Mouse (Mus musculus) telencephalon, adult 2 months (tissue): ENCODE data around the gene Myoc.
"Not testable (repeated sequence)": the region's sequence is repeated elsewhere in the genome, so short reads cannot be mapped to it uniquely, and the experiment has no call there.

ENCODE experiments used
- DNase-seq: peaks from one replicate; pipeline ENCODE4 v3.0.0-alpha.2; 2011; ENCODE audit warnings: low read depth, low spot score

The Myoc gene

GRCm38 (mm10) chr1:162639051-162639750, at the start of gene Myoc:
Gene Myoc (plus strand): TSS chr1:162639155.
- no peak for DNase-seq

DNA sequence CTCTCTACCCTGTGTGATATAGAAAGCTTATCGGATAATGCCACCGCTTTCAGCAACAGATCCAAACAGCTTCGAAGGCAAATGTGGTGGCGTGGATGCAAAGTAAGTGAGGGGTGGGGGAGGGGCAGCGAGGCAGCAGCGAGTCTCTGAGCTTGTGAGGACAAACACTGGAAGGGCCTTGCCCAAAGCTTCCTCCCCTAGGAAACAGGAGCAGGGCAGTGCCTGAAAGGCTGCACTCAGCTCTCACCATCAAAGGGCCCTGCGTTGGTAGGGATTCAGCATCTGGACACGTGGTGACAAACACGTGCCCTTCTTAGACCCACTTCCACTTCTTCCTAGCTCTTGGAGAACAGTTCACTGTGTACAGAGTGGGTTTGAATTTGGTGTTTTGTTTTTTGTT, 49.5 kb upstream of the Myoc start:
- no peak for DNase-seq

DNA sequence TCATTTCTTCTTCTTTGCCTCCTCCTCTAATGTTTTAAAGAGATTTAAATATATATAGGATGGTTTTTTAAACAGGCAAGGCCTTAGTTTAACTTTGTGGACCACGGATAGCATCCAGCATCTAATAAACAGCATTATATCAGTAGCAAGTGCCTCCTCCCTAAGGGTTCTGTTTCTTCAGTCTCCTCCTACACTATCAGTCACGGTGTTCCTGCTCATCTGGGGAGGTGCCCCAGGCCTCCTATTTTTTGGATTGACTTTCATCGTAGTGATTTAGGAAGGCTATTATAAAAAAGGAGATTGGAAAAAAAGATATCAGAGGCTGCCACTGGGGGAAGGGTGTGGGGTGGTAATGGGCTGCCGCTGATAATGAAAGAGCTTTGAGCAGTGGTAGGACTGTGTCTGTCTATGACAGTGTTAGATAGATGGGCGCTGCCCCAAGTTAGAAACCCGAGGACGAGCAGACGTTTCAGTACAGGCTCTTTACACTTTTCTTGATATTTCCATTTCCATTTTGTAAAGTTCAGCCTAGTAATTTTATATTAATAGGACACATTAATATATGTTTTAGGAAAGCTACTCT, 48.4 kb upstream of the Myoc start:
- DNase-seq = no peak

GRCm38 (mm10) chr1:162597379-162598102, 41.4 kb upstream of the Myoc start:
- no peak for DNase-seq

GRCm38 (mm10) chr1:162599617-162600016, 39.3 kb upstream of the Myoc start:
- DNase-seq = no peak

- no peak for DNase-seq
Measured at GRCm38 (mm10) chr1:162601288-162601687, 37.7 kb upstream of the Myoc start.

- DNase-seq = no peak
Measured at GRCm38 (mm10) chr1:162608127-162608526, 30.8 kb upstream of the Myoc start.

- no peak for DNase-seq
Measured at GRCm38 (mm10) chr1:162609633-162610250, 29.2 kb upstream of the Myoc start.

- no peak for DNase-seq
Measured at GRCm38 (mm10) chr1:162611191-162611590, 27.8 kb upstream of the Myoc start.

DNA sequence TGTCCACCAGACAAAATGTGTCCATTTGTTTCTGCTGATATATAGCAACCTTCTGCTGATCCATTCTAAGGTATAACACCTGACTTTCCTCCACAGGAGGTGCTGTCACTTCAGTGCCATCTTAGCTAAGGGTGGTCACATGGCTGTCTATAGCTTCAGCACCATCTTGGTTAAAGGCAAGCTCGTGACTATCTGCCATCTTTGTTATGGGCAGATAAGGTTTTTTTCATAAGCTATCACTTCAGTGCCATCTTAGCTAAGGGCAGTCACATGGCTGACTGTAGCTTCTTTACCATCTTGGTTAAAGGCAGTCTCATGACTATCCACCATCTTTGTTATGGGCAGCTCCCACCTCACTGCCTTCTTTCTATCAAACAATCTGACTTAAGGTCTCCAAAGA, 23.4 kb upstream of the Myoc start:
- DNase-seq = peak; percentile 52

DNA sequence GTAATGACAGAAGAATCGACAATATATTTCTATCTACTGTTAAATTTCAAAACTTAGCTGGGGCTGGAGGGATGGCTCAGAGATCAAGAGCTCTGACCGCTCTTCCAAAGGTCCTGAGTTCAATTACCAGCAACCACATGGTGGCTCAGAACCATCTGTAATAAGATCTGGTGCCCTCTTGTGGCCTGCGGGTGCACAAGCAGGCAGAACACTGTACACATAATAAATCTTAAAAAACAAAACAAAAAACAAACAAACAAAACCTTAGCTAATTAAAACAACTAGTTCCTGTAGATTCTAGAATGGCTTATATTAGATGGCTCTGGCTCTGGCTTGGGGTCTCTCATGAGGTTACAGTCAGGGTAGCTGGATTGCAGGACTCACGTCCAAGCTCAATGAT, 18.5 kb upstream of the Myoc start:
- no peak for DNase-seq

- no peak for DNase-seq
Measured at GRCm38 (mm10) chr1:162623895-162624294, 15.1 kb upstream of the Myoc start.

GRCm38 (mm10) chr1:162625229-162625628, 13.7 kb upstream of the Myoc start:
- no peak for DNase-seq

DNA sequence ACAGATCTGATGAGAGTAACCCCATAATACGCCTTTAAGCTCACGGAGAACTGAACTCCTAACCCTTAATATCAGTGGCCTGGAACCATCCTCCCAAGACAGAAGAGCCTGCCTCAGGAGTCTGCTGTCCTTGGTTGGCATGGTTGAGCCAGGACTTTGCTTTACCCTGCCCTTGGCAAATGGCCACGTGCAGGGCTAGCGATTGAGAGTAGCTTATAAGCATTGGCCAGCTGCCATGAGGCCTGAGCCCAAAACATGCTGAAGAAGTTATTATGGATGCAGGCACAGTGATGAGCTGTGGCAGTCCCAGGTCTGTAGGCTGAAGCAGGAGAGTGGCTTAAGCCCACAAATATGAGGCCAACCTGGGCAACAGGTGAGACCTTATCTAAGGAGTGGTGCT, 11.1 kb upstream of the Myoc start:
- DNase-seq = not testable (repeated sequence)

GRCm38 (mm10) chr1:162628326-162628725, 10.6 kb upstream of the Myoc start:
- DNase-seq = not testable (repeated sequence)

DNA sequence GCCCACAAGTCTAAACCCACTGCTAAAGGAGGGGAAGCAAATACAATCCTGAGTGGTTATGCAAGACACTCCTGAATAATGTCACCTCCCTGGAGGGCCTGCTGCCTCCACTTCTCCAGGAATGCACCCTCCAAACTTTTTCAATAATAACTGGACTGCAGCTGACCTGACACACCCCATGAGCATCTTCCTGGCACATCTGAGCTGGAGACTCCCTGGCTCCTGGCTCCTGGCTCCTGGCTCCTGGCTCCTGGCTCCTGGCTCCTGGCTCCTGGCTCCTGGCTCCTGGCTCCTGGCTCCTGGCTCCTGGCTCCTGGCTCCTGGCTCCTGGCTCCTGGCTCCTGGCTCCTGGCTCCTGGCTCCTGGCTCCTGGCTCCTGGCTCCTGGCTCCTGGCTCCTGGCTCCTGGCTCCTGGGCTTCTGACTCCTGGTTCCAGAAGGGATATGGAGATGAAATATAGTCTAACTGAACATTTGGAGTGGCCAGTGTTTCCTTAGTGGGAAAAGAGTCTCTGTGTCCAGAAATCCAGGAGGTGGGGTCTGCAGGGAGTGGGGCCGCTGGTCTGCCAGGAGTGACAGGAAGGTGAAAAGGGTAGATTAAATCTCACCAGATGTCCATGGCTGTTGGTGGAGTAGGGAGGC, 3.5 kb upstream of the Myoc start:
- not testable (repeated sequence) for DNase-seq

DNA sequence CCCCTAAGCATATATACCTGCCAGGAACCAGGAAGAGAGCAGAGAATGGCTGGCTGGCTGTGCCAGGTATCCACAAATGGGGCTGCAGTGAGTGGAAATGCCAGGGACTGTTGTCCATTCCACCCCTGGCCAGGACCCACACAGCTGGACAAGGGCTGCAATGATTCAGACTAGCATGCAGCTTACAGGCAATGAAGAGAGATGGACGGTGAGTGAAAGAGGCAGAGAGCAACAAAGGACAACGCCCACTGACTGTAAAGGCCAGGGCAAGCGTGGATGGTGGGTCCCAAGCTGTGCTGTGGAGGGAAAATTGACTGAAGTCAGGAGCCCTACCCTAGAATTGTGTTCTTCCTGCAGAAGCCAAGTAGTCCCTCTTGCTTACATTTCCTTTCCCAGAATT, 2.4 kb upstream of the Myoc start:
- no peak for DNase-seq

GRCm38 (mm10) chr1:162638535-162638934, 420 bp upstream of the Myoc start:
- DNase-seq = no peak

DNA sequence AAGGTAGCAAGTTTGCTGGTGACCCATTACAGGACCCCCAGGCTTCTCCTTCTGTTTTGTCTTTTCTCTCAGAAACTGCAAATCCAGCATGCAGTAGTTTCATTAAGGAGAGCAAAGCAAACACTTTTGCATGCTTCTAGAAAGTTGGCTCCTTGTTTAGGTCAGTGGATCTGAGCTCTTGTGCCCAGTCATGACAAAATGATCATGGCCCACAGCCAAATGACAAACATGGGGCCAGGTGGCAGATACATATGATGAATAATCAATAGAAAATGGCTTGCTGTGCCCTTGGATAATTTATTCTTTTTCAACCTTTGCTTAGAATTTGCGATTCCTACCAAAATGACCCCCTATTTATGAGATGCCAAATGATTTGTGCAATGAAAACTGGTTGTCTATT, 906 bp downstream of the Myoc start:
- no peak for DNase-seq

DNA sequence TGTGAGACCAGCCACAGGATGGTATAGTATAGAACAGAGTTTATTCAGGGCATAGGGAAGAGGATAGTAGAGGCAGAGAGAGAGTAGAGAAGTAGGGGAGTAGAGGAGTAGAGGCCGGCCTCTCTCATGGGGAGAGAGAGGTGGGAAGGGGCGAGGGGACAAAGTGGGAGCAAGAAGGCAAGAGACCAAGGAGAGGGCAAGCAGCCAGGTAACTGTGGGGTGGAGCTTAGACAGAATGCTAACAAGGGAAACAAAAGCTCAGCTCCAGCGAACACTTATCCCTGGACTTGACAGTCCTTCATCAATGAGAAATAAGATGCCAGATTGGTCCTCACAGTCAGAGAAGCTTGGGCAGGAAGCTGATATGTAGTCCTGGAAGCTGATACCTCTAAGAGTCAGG, 3.6 kb downstream of the Myoc start:
- DNase-seq = no peak

DNA sequence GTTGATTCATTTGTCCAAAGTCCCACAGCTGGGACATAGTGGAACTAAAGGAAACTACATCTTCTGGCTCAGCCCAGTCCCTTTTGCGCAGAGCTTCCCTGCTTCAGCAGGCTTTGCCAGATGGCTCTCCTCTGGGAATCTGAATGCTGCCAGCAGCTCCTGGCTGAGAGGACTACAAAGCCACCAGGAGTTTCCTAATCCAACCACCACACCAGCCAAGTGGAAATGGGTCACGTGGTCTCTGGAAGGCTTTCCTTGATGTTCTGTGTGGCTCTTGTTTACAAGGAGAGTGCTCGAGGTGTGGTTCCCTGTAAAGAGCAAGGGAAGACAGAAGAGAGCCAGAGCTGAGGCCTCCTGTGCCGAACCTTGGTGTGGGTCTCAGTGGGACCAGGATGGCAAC, 4.8 kb downstream of the Myoc start:
- peak; percentile 58 for DNase-seq

DNA sequence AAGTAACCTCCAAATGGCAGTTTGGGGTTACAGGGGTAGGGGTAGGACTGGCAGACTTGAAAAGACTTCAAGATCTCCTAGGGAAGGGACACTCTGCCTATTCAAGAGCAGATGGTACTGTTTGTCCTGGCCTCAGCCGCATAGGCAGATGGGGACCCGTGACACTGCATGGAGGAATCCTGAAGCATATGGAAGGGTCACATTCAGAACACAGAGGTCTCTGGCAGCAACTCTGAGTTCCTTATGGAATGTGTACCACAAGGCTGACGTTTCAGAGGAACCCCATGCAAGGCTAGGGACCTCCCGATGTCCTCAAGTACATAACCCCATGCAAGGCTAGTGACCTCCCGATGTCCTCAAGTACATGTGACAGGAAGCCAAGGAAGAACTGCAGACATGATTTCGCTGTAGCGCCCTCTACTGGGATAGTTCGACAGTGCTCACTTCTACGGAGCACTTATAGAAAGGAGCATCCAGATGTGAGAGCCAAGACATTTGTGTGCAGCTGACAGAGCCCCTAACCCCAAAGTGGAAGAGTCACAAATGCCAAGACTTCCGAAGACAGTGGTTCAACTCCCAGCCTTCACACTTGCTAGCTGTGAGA, 7.2 kb downstream of the Myoc start:
- no peak for DNase-seq
